Mouse (Mus musculus): Measurements from ENCODE around the gene Antxr1. TPM values are rescaled to one million over a fixed set of nuclear protein-coding genes. Genes with fewer than 3 reads are reported as not detected.

Gene Antxr1
- polyA plus RNA-seq, 1 experiment = 6.6 TPM

DNA sequence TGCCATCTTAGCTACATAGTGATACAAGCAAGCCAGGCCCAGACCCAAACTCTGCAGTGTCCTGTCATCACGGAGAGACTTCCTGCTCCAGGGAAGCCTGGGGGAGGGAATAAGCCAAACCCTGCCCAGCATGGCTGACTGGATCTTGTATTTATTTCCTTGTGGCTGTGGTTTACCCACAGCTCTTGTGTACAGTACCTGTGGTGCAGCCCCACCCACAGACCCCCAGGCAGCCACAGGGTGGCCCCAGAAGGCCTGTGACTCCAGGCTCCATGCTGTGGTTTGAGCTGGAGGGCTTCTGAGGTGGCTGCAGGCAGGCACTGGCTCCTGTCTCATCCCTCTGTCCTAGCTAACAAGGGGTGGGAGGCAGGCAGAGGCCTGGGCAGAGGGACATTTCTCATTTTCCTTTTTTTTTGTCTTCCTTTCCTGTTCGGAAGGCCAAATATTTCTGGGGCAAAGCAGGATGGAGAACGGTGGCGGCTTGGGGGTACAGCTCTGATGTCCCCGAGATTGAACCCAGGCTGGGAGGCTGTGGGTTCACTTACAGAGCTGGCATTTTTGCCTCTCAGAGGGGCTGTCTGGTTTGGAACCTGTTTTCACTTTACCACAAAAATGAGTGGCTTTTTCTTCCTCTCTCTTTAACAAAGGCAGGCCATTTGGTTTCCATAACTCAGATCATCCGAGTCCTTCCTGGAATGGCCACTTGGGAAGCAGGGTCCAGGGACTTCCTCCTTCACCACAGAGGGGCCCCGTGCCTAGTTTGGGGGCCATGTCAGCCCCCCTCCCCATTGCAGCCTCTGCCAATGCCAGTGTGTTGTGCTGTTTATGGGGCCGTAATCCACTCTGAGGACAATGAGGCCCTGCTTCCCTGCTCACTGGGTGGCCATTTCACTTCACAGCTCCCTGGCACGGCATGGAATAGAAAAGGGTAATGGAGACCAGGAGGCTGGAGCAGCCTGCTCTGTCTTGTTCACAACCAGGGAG is 91.2 kb downstream of the Antxr1 start:
- 0 out of 2 replicates have a peak, but pooled peaks cover 2% of the 10 kb centered on the region for H3K4me1 ChIP-seq (ENCODE audit: control insufficient read depth, insufficient read depth, insufficient read length, low read length)
- H3K4me3 ChIP-seq (ENCODE audit: insufficient read depth, low read depth, low read length) = no peak overlapping the region
- H3K27ac ChIP-seq (replicated peaks; ENCODE audit: low read depth, low read length) = no peak overlapping the region

DNA sequence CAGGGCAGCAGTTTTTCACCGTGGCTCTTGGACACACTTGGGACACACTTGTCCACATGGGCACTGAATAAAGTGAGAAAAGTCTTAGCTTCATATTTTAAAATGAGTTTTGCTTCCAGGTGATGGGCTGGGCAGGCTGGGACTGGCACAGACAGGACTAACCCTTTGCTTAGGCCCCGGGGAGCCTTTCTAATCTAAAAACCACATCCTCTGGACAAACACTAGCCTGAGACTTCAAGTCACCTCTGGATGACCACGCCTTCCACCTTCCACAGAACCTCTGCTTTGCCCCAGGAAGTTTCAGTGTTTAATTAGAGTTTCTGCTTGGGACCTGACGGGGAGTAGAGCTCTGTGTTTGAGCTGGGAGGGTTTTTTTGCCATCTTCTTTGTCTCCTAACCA is 98.4 kb downstream of the Antxr1 start:
- Histone ChIP-seq H3K4me1 (ENCODE audit: control insufficient read depth, insufficient read depth, insufficient read length, low read length) (no peaks in the 10 kb centered on the region), H3K27ac (replicated peaks; ENCODE audit: low read depth, low read length) (no peak overlapping the region)

GRCm38 (mm10) chr6:87236061-87236460 is 99.6 kb downstream of the Antxr1 start:
- Histone ChIP-seq H3K27ac (replicated peaks; ENCODE audit: low read depth, low read length) (no peak overlapping the region), H3K4me3 (ENCODE audit: insufficient read depth, low read depth, low read length) (no peak overlapping the region), H3K4me1 (ENCODE audit: control insufficient read depth, insufficient read depth, insufficient read length, low read length) (no peaks in the 10 kb centered on the region)

More for the DNA sequence above, 98.4 kb downstream of the Antxr1 start:
- no peak overlapping the region for H3K4me3 ChIP-seq (ENCODE audit: insufficient read depth, low read depth, low read length)

DNA sequence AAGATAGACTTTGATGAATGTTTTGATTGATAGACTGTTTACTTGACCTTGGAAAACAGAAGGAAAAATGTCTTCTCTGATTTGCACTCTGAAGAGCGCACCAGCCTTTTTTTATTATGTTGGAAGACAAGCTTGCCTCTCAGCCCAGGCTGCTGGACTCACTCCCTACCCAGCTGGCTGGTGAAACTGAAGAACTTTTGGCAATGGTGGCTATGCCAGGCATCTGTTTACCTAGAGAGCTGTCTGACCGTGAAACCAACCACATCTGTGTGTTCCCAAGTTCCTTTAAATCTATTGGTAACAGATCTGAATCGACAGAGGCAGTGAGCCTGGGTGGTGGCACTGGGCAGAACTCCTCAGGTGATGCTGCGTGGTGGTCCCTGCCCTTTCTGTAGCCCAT is 102.5 kb downstream of the Antxr1 start:
- Histone ChIP-seq H3K27ac (replicated peaks; ENCODE audit: low read depth, low read length) (no peak overlapping the region), H3K4me3 (ENCODE audit: insufficient read depth, low read depth, low read length) (no peak overlapping the region)

GRCm38 (mm10) chr6:87230041-87230440 is 105.6 kb downstream of the Antxr1 start:
- H3K4me3 ChIP-seq (ENCODE audit: insufficient read depth, low read depth, low read length) = no peak overlapping the region
- no peaks in the 10 kb centered on the region for H3K4me1 ChIP-seq (ENCODE audit: control insufficient read depth, insufficient read depth, insufficient read length, low read length)
- no peak overlapping the region for H3K27ac ChIP-seq (replicated peaks; ENCODE audit: low read depth, low read length)

More for the DNA sequence above, 102.5 kb downstream of the Antxr1 start:
- no peaks in the 10 kb centered on the region for H3K4me1 ChIP-seq (ENCODE audit: control insufficient read depth, insufficient read depth, insufficient read length, low read length)

DNA sequence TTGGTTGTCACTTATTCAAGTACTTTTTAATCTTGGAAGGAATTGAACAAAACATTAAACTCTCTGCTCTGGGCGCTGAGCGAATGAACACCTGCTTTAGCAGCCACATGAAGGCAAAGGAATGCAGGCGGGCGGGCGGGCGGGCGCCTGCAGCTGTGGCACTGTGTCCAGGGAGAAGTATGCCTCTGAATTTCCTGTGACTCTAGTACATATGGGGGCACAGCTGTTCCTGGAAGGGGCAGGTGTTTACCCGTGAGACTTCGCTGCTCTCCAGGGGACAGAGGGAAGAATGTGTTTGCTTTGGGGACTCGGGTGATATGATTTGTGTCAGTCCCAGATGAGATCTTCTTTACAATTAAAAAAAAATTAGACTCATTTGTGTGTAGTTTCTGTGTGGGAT is 107.7 kb downstream of the Antxr1 start:
- Histone ChIP-seq H3K4me3 (ENCODE audit: insufficient read depth, low read depth, low read length) (no peak overlapping the region), H3K27ac (replicated peaks; ENCODE audit: low read depth, low read length) (no peak overlapping the region), H3K4me1 (ENCODE audit: control insufficient read depth, insufficient read depth, insufficient read length, low read length) (no peaks in the 10 kb centered on the region)

DNA sequence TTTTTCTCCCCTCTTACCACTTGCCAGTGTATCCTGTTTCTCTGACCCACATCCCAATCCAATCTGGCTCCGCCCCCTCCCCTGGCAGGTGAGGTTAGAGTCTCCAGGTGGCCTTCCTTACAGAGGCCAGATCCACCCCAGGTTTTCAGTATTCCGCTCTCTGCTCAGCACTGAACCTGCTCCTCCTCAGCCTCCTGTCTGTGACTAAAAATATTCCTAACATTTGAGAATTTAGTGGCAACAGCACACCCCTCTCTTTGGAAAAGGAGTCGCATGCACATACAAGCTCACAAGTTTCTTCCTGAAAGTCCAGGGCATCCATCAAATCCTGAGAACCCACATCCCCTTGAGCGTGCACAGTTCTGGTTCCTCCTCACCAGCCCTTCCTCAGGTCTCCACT is 109.3 kb downstream of the Antxr1 start:
- H3K27ac ChIP-seq (replicated peaks; ENCODE audit: low read depth, low read length) = no peak overlapping the region
- H3K4me1 ChIP-seq (ENCODE audit: control insufficient read depth, insufficient read depth, insufficient read length, low read length) = no peaks in the 10 kb centered on the region
- H3K4me3 ChIP-seq (ENCODE audit: insufficient read depth, low read depth, low read length) = no peak overlapping the region

DNA sequence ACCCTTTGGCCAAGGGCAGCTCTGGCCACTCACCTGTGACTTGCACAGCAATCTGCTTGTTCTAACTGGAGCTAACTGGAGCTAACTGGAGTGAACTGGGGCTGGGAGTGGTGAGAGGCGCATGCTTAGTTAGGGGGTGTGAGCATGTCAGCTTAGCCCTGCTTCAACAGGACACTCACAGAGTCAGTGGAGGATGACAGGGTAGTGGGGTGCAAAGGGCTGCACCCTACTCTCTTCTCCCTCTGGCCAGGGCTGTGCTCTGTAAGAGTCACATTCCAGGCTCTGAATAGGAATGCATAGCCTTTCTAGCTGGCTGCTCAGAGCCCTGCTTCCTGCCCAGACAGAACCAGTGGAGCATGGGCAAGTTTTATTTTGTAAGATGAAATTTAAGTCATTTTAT is 110.3 kb downstream of the Antxr1 start:
- Histone ChIP-seq H3K4me1 (ENCODE audit: control insufficient read depth, insufficient read depth, insufficient read length, low read length) (no peaks in the 10 kb centered on the region), H3K27ac (replicated peaks; ENCODE audit: low read depth, low read length) (no peak overlapping the region), H3K4me3 (ENCODE audit: insufficient read depth, low read depth, low read length) (no peak overlapping the region)

DNA sequence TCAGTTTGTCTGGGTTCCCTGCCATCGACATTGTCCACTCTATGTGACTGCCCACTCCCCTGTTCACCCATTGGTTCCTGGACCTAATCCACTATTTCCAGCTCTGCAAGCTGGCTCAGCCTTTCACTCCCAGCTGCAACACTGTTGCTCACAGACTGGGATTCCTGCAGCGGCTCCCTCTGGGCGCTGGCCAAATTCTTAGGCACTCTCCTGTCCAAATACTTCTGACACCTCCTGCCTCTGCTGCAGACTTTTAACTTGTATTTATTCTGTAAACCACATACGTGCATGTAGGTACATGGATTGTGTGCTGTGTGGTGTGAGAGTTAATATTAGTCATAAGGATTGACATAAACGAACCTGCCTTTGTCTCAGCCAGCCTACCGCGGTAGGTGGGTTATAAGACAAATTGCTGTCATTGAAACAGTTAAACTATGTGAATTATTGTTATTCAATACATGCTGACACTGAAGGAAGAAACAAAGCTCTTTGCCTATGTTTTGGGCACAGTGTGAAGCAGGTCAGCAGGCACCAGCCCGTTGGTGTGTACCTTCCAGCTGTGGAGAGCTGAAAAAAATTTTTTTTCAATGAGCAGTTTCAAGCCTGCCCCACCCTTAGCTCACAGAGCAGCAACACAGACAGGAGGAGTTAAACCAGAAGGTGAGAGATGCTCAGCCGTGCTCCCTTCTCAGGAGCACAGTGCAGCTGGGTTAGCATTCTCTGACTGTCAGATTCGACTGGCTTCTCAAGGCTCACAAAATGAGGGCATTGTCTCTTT is 112.6 kb downstream of the Antxr1 start:
- H3K27ac ChIP-seq (replicated peaks; ENCODE audit: low read depth, low read length) = no peak overlapping the region
- H3K4me3 ChIP-seq (ENCODE audit: insufficient read depth, low read depth, low read length) = no peak overlapping the region
- H3K4me1 ChIP-seq (ENCODE audit: control insufficient read depth, insufficient read depth, insufficient read length, low read length) = no peaks in the 10 kb centered on the region

DNA sequence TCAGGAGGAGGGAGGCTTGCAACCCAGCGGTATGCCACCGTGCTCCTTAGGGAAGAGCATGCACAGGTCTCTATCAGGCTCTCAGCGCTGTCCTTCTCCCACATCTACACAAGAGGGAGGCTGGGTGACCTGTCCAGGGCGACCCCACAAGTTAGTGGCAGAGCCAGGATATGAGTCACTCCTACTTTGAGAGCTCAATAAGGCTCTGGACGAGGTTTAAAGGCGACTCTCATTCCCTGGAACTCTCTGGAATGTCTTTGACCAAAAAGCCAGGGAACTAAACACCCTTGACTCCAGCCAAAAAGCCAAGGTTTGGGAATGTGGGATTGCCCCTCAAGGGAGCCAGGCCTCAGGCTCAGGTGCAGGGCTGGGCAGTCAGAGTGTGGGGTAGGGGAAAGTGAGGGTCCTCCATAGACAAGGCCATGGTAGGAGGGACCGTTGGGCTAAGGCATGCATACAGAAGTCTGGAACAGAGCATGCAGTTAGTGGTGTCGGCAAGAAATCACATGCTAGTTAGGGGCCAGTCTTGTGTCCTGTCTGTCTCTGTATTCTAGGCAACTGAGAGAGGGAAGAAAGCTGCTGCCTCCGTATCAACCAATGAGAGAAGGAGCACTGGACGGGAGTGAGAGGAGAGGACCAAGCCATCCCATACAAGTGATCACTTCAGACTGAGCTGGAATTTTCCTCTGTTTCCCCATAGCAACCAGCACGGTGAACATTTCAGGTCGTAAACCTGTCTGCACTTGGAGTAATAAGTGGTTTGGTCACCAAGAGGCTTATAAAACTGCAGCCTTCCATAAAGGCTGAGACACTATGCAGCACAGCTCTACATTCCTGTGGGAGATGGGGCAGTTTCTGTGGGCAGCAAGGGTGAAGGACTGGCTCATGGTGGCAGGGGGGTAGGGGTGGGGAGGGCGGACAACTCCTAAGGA is 116.3 kb downstream of the Antxr1 start:
- H3K4me1 ChIP-seq (ENCODE audit: control insufficient read depth, insufficient read depth, insufficient read length, low read length) = no peaks in the 10 kb centered on the region; the same call in 1 of the 2 replicates
- no peak overlapping the region for H3K4me3 ChIP-seq (ENCODE audit: insufficient read depth, low read depth, low read length)
- H3K27ac ChIP-seq (replicated peaks; ENCODE audit: low read depth, low read length) = no peak overlapping the region

- Histone ChIP-seq H3K27ac (replicated peaks; ENCODE audit: low read depth, low read length) (0 out of 2 replicates have a peak overlapping the region, but pooled peaks have one; percentile 27), H3K4me3 (ENCODE audit: insufficient read depth, low read depth, low read length) (no peak overlapping the region), H3K4me1 (ENCODE audit: control insufficient read depth, insufficient read depth, insufficient read length, low read length) (peaks cover 3% of the 10 kb centered on the region; the same call in 1 of the 2 replicates)
These were observed 119.5 kb downstream of the Antxr1 start for GRCm38 (mm10) chr6:87216114-87216591.

- H3K4me1 ChIP-seq (ENCODE audit: control insufficient read depth, insufficient read depth, insufficient read length, low read length) = peaks cover 3% of the 10 kb centered on the region; the same call in 1 of the 2 replicates
- H3K27ac ChIP-seq (replicated peaks; ENCODE audit: low read depth, low read length) = no peak overlapping the region
- H3K4me3 ChIP-seq (ENCODE audit: insufficient read depth, low read depth, low read length) = no peak overlapping the region
These were observed 122.4 kb downstream of the Antxr1 start for GRCm38 (mm10) chr6:87213262-87213661.

GRCm38 (mm10) chr6:87211551-87211950 is 124.1 kb downstream of the Antxr1 start:
- H3K4me1 ChIP-seq (ENCODE audit: control insufficient read depth, insufficient read depth, insufficient read length, low read length) = peaks cover 3% of the 10 kb centered on the region; the same call in 1 of the 2 replicates
- no peak overlapping the region for H3K4me3 ChIP-seq (ENCODE audit: insufficient read depth, low read depth, low read length)
- H3K27ac ChIP-seq (replicated peaks; ENCODE audit: low read depth, low read length) = no peak overlapping the region

- no peaks in the 10 kb centered on the region for H3K4me1 ChIP-seq (ENCODE audit: control insufficient read depth, insufficient read depth, insufficient read length, low read length)
- H3K4me3 ChIP-seq (ENCODE audit: insufficient read depth, low read depth, low read length) = no peak overlapping the region
- no peak overlapping the region for H3K27ac ChIP-seq (replicated peaks; ENCODE audit: low read depth, low read length)
These were observed 128.1 kb downstream of the Antxr1 start for GRCm38 (mm10) chr6:87207373-87207982.

Data from brown adipose tissue, adult 24 weeks (tissue).